Mouse (Mus musculus) limb, embryonic 13.5 days (tissue): ENCODE measurements around the gene Ccdc7a. TPM values are rescaled to one million over a fixed set of nuclear protein-coding genes. Genes with fewer than 3 reads are reported as not detected.

Source experiments
- ATAC-seq: fragments of 200-750 bp; cut with Nextera tagmentation; 2 replicates; pipeline ENCODE4 v1.8.0; 2017; ENCODE audit warnings: low read depth, moderate number of reproducible peaks, moderate TSS enrichment; ENCODE audit not compliant: low FRiP score
- H3K27ac ChIP-seq: fragments of 300-500 bp; sonication (generic); 2 replicates; pipeline ENCODE4 v1.5.1; 2015; ENCODE audit warnings: inconsistent platforms, mild to moderate bottlenecking, moderate library complexity
- H3K27me3 ChIP-seq: fragments of 300-500 bp; sonication (generic); 2 replicates; pipeline ENCODE4 v1.6.1; 2015; ENCODE audit warnings: mild to moderate bottlenecking, inconsistent platforms
- H3K36me3 ChIP-seq: fragments of 300-500 bp; sonication (generic); 2 replicates; pipeline ENCODE4 v1.6.1; 2015; ENCODE audit warnings: inconsistent platforms, mild to moderate bottlenecking, moderate library complexity
- H3K4me1 ChIP-seq: fragments of 300-500 bp; sonication (generic); 2 replicates; pipeline ENCODE4 v1.6.1; 2015; ENCODE audit warnings: inconsistent platforms
- H3K4me2 ChIP-seq: fragments of 300-500 bp; sonication (generic); replicated peaks from 2 replicates; pipeline ENCODE4 v1.6.1; 2015; ENCODE audit warnings: inconsistent platforms, mild to moderate bottlenecking, moderate library complexity
- H3K4me3 ChIP-seq: fragments of 300-500 bp; sonication (generic); 2 replicates; pipeline ENCODE4 v1.5.1; 2015; ENCODE audit warnings: moderate library complexity, mild to moderate bottlenecking, inconsistent platforms
- H3K9ac ChIP-seq: fragments of 300-500 bp; sonication (generic); 2 replicates; pipeline ENCODE4 v1.6.1; 2015; ENCODE audit warnings: mild to moderate bottlenecking, inconsistent platforms
- H3K9me3 ChIP-seq: fragments of 300-500 bp; sonication (generic); 2 replicates; pipeline ENCODE4 v1.6.1; 2016; ENCODE audit warnings: inconsistent platforms
- WGBS: fragments of 180-500 bp; shearing (Covaris S2); methylation state at CpG from one replicate; pipeline ENCODE4 v1.1.7; 2015; 5-methylcytosine and 5-hydroxymethylcytosine counted together
- polyA plus RNA-seq: library from polyadenylated mRNA; unstranded; fragments of >200 nt; fragmentation: Nextera tagmentation; extraction: Ambion mirVana; gene quantifications from 2 replicates; pipeline ENCODE4 v1.2.1, GENCODE M21; 2015

Ccdc7a gene
- polyA plus RNA-seq, 1 experiment from 2014 or later, result not detected

DNA sequence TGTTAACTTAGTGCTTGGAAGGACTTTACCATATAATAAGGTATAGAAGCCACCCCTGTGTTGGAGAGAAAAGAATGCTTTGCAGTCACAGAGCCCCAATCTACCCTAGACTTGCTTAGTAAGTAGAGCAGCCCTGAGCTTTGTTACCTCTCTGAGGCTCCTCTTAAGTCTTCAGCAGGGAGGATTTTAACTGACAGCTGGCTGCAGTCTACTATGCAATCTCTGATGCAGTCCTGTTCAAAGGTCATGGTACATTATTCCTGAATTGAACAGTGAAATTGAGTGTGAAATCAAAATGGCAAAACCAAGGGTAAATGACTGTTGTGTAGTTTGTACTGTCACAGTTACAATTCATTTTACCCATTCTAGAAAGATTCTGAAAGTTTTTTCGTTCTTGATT, 338.1 kb downstream of the Ccdc7a start:
- Histone ChIP-seq H3K36me3 (peaks cover 73% of the 10 kb centered on the region), H3K4me3 (no peak overlapping the region), H3K4me1 (no peaks in the 10 kb centered on the region), H3K9me3 (no peaks in the 10 kb centered on the region), H3K4me2 (no peak overlapping the region), H3K27ac (no peak overlapping the region), H3K27me3 (no peaks in the 10 kb centered on the region), H3K9ac (no peak overlapping the region)
- 86% methylated on average over 1 of the region's 1 CpGs for WGBS
- ATAC-seq, result no peak

DNA sequence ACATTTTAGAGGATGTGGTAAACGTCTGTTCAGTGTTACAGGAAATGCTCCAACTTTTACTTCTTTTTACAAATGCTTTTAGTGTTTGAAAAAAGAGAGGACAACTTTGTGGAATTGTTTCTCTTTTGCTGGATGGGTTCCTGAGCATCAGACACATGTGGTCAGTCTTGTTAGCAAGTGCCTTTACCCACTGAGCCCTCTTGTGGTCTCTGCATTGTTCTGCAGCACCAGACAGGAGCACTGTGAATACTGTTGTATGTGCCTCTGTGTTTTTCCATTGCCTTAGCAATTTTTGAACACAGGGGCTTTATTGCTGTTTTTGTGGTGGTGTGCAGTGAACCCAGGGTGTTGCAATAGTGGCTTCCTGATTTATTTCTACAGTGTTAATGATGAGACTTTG, 340.5 kb downstream of the Ccdc7a start:
- peaks cover 64% of the 10 kb centered on the region for H3K36me3 ChIP-seq
- H3K4me2 ChIP-seq, result no peak overlapping the region
- no peak for ATAC-seq
- H3K9me3 ChIP-seq, result no peaks in the 10 kb centered on the region
- no peak overlapping the region for H3K27ac ChIP-seq
- no peaks in the 10 kb centered on the region for H3K27me3 ChIP-seq
- no peak overlapping the region for H3K4me3 ChIP-seq
- no peak overlapping the region for H3K9ac ChIP-seq
- H3K4me1 ChIP-seq, result no peaks in the 10 kb centered on the region
- WGBS, result 79% methylated on average over 1 of the region's 1 CpGs

DNA sequence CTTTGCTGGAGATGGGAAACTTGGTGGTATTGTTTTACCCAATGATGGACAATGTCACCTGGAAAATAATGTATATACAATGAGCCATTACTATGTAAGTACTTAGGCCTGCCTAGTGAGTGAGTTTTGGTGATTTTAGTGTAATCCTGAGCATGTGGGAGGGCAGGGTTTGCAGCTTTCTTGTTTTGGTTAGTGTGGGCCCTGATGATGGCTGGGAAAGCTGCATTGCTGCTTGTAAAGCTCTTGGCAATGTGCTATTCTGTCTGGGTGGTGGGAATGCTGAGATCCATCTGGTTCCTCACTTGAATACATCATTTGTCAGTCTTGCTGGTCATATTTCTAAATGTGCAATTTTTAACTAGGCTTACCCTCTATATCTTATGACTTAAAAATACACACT, 349.1 kb downstream of the Ccdc7a start:
- Histone ChIP-seq H3K4me3 (no peak overlapping the region), H3K9ac (no peak overlapping the region), H3K4me1 (no peaks in the 10 kb centered on the region), H3K4me2 (no peak overlapping the region), H3K27me3 (no peaks in the 10 kb centered on the region), H3K36me3 (peaks cover 75% of the 10 kb centered on the region), H3K9me3 (no peaks in the 10 kb centered on the region), H3K27ac (no peak overlapping the region)
- no peak for ATAC-seq

DNA sequence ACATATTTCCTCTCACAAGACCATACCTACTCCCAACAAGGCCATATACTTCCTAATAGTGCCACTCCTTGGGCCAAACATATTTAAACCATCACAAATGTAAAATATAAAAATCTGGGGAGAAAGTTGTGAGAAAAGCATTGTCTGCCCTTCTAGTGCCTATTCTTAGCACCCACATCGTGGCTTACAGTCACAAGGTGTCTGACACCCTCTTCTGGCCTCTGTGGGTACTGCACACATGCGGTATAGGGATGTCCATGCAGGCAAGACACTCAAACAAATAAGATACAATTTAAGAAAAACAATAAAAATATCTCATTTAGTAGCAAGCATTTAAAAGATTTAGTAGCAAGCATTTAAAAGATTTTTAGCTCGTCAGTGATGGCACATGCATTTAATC, 356.1 kb downstream of the Ccdc7a start:
- Histone ChIP-seq H3K36me3 (peaks cover 57% of the 10 kb centered on the region), H3K27me3 (no peaks in the 10 kb centered on the region), H3K4me3 (no peak overlapping the region), H3K27ac (no peak overlapping the region), H3K4me1 (no peaks in the 10 kb centered on the region), H3K9me3 (no peaks in the 10 kb centered on the region), H3K9ac (no peak overlapping the region), H3K4me2 (no peak overlapping the region)
- ATAC-seq, result no peak
- WGBS, result 59% methylated on average over 3 of the region's 3 CpGs

DNA sequence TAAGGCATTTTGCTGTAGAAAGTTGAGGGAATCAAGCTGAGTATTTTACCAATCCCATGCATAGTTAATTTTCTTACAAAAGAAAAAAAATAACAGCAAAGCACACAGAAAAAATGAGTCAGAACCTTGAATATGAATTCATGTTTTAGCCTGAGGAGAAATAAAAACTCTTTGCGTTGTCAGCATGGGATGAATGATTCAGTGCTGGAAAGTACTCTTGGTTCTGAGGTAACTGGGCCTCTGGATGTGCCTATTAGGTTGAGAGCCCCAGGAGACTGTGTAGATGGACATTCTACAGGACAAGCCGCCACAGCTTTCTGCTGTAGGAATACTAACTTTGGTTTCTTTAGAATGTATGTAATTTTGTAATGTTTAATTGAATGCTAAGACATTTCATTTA, 360.5 kb downstream of the Ccdc7a start:
- ATAC-seq, result no peak
- Histone ChIP-seq H3K4me2 (no peak overlapping the region), H3K4me3 (no peak overlapping the region), H3K27me3 (no peaks in the 10 kb centered on the region), H3K4me1 (no peaks in the 10 kb centered on the region), H3K9me3 (no peaks in the 10 kb centered on the region), H3K27ac (no peak overlapping the region), H3K9ac (no peak overlapping the region), H3K36me3 (peaks cover 20% of the 10 kb centered on the region)
- WGBS, result 83% methylated on average over 2 of the region's 2 CpGs

DNA sequence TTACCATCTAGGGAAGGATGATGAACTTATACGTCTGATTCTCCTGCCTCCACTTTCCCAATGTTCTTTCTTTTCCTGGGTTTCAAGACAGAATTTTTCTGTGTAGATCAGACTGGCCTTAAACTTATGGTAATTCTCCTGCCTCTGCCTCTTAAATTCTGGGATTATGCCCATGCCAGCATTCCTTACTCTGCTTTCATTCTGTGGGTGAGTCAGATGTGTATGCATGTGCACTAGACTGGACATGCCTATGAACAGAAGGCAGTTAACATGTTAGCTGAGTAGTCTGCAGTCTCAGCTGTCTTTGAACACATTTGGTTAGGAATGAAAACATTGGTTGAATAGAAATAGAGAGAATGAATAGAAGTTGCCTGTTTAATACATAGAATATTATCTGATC, 360.9 kb downstream of the Ccdc7a start:
- no peaks in the 10 kb centered on the region for H3K9me3 ChIP-seq
- no peak overlapping the region for H3K4me3 ChIP-seq
- H3K4me1 ChIP-seq, result no peaks in the 10 kb centered on the region
- H3K27me3 ChIP-seq, result no peaks in the 10 kb centered on the region
- no peak overlapping the region for H3K4me2 ChIP-seq
- 83% methylated on average over 1 of the region's 1 CpGs for WGBS
- peaks cover 20% of the 10 kb centered on the region for H3K36me3 ChIP-seq
- H3K9ac ChIP-seq, result no peak overlapping the region
- no peak for ATAC-seq
- H3K27ac ChIP-seq, result no peak overlapping the region

DNA sequence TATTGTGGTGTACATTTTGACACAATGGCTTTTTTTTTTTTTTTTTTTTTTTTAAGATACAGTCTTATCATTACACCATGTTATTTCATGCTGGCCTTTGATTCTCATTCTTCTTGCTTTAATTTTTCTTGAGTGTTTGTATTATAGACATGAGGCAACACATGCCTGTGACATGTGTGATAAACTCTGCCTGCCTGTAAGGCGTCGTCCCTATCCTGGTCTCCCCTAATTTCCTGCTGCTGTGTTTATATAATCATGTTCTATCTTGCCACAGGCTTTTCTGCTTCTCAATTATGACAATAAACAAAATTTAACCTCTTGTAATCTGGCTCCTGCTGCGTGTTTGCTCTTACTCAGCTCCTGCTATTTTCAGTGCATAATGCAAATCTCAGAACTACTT, 367.4 kb downstream of the Ccdc7a start:
- H3K9ac ChIP-seq, result no peak overlapping the region
- 0 out of 2 replicates have a peak, but pooled peaks cover 3% of the 10 kb centered on the region for H3K4me1 ChIP-seq
- no peak overlapping the region for H3K27ac ChIP-seq
- H3K9me3 ChIP-seq, result no peaks in the 10 kb centered on the region
- 86% methylated on average over 3 of the region's 3 CpGs for WGBS
- H3K4me3 ChIP-seq, result no peak overlapping the region
- no peak overlapping the region for H3K4me2 ChIP-seq
- H3K36me3 ChIP-seq, result no peaks in the 10 kb centered on the region
- H3K27me3 ChIP-seq, result no peaks in the 10 kb centered on the region
- ATAC-seq, result no peak

DNA sequence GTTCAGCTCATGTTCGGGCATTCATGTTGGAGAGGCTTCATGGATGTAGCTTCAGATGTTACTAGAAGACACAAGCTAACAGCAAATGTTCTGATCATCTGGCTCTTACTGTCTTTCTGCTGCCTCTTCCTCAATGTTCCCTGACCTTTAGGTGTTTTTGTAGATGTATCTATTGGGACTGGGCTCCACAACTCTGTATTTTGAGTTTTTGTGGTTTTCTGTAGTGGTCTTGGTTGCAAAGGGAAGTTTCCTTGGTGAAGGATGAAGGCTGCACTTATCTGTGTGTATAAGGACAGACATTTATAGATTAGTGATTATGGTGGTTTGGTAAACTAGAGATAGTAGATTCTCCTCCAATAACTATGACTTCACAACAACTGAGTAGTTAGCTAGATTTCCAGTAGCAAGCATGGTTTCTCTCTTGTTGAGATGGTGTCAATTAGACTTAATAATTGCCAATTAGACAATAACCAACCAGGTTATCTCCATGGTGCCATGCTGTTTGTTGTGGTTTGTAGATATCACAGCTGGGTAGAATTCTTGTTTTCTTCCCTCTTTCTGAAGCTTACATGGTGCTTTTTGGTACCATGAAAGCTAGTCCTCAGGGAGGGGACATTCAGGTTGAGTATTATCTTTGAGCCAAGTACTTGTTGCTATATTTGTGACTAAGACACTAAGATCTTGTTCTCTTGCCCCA, 368.5 kb downstream of the Ccdc7a start:
- H3K9me3 ChIP-seq, result no peaks in the 10 kb centered on the region
- 0 out of 2 replicates have a peak, but pooled peaks cover 4% of the 10 kb centered on the region for H3K4me1 ChIP-seq
- WGBS, result 94% methylated on average over 1 of the region's 1 CpGs
- no peak overlapping the region for H3K27ac ChIP-seq
- H3K36me3 ChIP-seq, result no peaks in the 10 kb centered on the region
- H3K9ac ChIP-seq, result no peak overlapping the region
- H3K4me3 ChIP-seq, result no peak overlapping the region
- no peak for ATAC-seq
- H3K27me3 ChIP-seq, result no peaks in the 10 kb centered on the region
- no peak overlapping the region for H3K4me2 ChIP-seq

DNA sequence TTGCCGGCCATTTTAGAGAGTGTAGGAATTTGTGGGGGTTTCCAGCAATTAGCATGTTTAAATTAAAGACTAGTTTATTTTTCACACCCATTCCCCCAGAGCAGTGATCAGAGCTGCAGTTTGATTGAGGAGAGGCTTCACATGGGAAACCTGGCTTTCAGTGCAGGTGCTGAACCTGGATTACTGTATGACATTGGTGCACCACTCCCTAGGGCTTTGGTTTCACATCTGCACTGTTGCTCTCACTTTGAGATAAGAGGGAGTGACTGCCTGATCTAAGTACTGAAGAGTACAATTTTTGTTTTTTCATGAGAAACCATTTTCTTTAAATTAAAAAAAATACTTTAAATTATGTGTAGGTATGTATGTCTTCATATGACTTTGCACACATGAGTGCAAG, 375.3 kb downstream of the Ccdc7a start:
- 63% methylated on average over 1 of the region's 1 CpGs for WGBS
- Histone ChIP-seq H3K27ac (no peak overlapping the region), H3K9ac (no peak overlapping the region), H3K27me3 (no peaks in the 10 kb centered on the region), H3K4me3 (no peak overlapping the region), H3K4me1 (peaks cover 24% of the 10 kb centered on the region), H3K9me3 (no peaks in the 10 kb centered on the region), H3K4me2 (no peak overlapping the region), H3K36me3 (no peaks in the 10 kb centered on the region)
- no peak for ATAC-seq

DNA sequence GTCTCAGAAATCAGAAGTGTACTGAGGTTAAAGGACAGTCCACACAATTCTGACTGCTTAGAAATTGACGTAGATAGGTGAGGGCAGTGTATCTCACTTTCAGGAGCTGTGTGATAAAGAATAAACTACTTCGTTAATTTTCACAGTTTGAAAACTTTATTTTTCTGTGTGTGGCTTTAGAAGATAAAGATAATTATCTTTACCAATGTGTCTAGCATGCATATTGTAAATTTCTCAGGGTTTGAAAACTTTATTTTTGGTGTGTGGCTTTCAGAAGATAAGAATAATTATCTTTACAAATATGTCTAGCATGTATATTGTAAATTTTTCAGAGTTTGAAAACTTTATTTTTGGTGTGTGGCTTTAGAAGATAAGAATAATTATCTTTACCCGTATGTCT, 376.6 kb downstream of the Ccdc7a start:
- WGBS, result 89% methylated on average over 3 of the region's 3 CpGs
- no peak overlapping the region for H3K27ac ChIP-seq
- no peak overlapping the region for H3K4me2 ChIP-seq
- H3K27me3 ChIP-seq, result no peaks in the 10 kb centered on the region
- H3K4me1 ChIP-seq, result peaks cover 27% of the 10 kb centered on the region
- H3K9me3 ChIP-seq, result no peaks in the 10 kb centered on the region
- ATAC-seq, result no peak
- no peaks in the 10 kb centered on the region for H3K36me3 ChIP-seq
- no peak overlapping the region for H3K4me3 ChIP-seq
- no peak overlapping the region for H3K9ac ChIP-seq

DNA sequence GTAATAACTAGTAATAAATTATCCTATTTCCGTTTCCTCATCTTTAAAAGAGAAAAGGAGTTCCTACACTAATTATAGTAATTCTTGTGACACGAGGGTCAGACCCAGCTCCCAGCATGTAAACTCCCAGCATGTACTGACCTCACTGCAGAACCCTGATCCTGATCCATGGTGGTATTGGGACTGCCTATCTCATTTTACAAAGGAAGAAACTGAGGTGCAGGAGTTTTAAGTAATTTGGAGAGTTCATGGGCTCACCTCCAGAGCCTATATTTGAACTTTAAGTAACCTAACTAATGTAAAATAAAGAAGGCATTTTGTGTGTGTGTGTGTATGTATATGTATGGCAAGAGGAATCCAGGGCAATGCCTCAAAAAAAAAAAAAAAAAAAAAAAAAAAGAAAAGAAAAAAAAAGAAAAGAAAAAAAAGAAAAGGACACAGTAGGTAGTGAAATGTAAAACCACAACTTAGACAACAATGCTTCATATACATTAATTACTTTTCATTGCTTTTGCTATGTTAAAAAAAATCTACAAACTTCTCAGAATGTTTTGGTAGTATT, 378.8 kb downstream of the Ccdc7a start:
- peak overlapping the region; percentile 86 for H3K4me3 ChIP-seq
- H3K27me3 ChIP-seq, result no peaks in the 10 kb centered on the region
- 1% methylated on average over 2 of the region's 2 CpGs for WGBS
- peak overlapping the region; percentile 79 for H3K4me2 ChIP-seq
- peak overlapping the region; percentile 98 for H3K9ac ChIP-seq
- H3K27ac ChIP-seq, result peak overlapping the region; percentile 99
- no peak for ATAC-seq
- H3K9me3 ChIP-seq, result no peaks in the 10 kb centered on the region
- no peaks in the 10 kb centered on the region for H3K36me3 ChIP-seq
- peaks cover 22% of the 10 kb centered on the region for H3K4me1 ChIP-seq

DNA sequence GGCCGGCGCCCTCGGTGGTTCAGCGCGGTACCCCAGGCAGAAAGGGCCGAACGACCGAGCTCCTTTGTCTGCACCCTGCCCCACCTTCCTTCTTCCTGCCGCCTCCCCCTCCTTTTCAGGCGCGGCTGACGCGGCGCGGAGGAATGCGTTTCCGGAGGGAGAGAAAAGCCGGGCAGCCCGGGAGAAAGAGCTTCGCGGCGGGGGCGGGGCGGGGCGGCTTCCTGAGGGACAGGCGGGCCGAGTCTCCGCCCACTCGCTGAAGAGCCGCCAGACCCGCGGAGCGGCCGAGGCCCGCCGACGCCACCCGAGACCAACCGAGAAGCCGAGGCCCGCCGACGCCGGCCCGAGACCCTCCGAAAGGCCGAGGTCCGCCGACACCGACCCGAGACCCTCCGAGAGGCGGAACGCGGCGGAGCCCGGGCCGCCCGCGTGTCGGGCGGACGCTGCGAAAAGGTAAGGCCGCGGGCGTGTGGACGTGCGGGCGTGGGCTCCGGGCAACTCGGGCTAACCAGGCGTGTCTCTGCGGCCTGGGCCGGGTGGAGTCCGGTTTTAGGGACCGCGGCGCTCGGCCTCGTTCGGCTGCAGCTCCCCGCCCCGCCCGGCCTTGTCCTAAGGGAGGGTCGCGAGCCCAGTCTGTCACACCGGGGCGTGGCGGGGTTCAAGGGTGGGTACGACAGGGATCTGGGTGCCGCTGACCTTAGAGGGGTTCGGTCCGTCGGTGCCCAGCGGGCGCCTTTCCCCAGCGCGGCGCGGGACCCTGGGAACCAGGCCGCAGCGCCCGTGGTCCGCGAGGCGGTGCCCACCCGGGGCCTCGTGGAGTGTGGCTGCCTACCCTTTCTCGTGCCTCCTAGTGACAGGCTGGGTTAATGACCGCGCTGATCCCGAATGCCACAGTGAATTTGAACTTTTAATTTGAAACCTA, 379.5 kb downstream of the Ccdc7a start, which contains the start of gene Itgb1:
Gene Itgb1 (plus strand): TSS at position 148 of the 922 bp plus-strand sequence.
- no peaks in the 10 kb centered on the region for H3K36me3 ChIP-seq
- H3K9ac ChIP-seq, result peak within 1 kb of the TSS; percentile 98
- WGBS, result under 1% methylated on average over 103 of the region's 113 CpGs
- H3K4me2 ChIP-seq, result peak within 1 kb of the TSS; percentile 79
- H3K27me3 ChIP-seq, result no peaks in the 10 kb centered on the region
- peaks cover 22% of the 10 kb centered on the region for H3K4me1 ChIP-seq
- H3K27ac ChIP-seq, result peak within 1 kb of the TSS; percentile 99
- H3K9me3 ChIP-seq, result no peaks in the 10 kb centered on the region
- H3K4me3 ChIP-seq, result peak within 1 kb of the TSS; percentile 86
- peak; percentile 95 for ATAC-seq
